Mouse (Mus musculus): ENCODE measurements at regions not wholly inside any gene's neighbourhood (a gene's known extent, or its start where the extent isn't known, plus 50 kb on each side); places are given as distances from the start of the nearest gene placed in this dataset.

DNA sequence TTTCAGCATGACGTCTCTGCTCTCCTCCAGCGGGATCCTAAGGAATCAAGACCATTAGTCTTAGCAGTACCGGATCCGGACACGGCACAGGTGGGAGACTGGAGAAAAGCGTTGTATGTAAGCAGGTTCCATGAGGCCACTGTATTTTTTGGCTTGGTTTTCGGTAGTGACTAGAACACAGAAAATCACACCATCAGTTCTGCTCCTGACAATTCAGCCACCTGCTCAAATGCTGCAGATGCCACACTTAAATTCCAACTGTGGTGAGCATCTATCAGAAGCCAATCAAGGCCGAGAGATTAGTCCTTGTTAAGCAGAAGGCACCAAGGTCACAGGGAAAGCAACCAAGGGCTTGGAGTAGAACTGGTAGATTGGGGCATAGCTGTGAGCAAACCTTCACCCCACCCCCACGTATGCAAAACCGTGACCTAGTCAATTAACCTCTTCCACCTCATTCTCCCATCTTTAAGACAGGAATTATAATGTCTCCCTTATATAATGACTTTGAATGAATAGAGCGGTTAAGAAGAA, 452.2 kb downstream of the Bnc2 start:
- DNase-seq (ENCODE audit: low spot score), result peak; percentile 15

DNA sequence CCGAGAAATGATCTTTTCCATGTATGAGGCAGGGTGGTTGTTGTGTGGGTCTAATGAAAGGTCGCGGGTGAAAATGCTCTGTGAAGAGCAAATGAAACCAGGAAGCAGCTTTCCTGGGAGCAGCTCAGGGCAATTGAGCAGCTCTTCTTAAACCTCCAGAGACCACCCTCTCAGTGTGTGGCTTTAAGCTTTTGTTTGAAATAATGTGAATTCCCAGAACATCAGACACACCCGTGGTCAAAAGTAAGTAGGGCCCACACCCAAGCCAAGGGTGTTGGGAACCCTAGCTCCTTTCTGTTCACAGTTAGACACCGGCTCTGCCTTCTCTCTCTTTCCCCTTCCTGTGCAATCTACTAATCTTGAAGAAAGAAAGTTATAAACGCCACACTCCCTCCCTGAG, 450.5 kb downstream of the Bnc2 start:
- no peak for DNase-seq (ENCODE audit: low spot score)

Data from layer of hippocampus, adult 11-12 months (tissue).